1 mouse cellular context compared by ENCODE assay signal in genomic region chr2:69816575-69816974, GRCm38 (mm10).
A peak's percentile ranks its signal among the peaks of the same experiment; 100 is the strongest.
TF ChIP-seq lines count a peak whose summit lies in the region.

No protein-coding gene starts in this region.

TF ChIP-seq in MEL, 35 proteins besides CTCF, POLR2A, EP300 and RAD21 (continued from another document):
- TF ChIP-seq BHLHE40 (IDR thresholded peaks at IDR 0.05; ENCODE audit: borderline replicate concordance, low read depth, low read length) = 0 out of 2 replicates have a peak, but pooled peaks have one; percentile 15
- TF ChIP-seq USF2 (IDR thresholded peaks at IDR 0.05; ENCODE audit: borderline replicate concordance in 1 of 2, insufficient read depth in 1 of 2, low read depth in 1 of 2, low read length in 2 of 2) = no peak
- no peak for TF ChIP-seq ZMIZ1 (IDR thresholded peaks at IDR 0.05; ENCODE audit: low read depth, low read length)
- TF ChIP-seq RCOR1 (IDR thresholded peaks at IDR 0.05; ENCODE audit: low read depth, low read length) = peak; percentile 76; the same call in 1 of the 2 replicates
- TF ChIP-seq MYB (IDR thresholded peaks at IDR 0.05; ENCODE audit: low read depth, low read length) = 0 out of 2 replicates have a peak, but pooled peaks have one; percentile 20
- TF ChIP-seq ETS1 (IDR thresholded peaks at IDR 0.05; ENCODE audit: low read depth, low read length) = peak; percentile 71
- TF ChIP-seq KAT2A (conservative IDR thresholded peaks at IDR 0.05; ENCODE audit: low read depth, low read length) = no peak
- no peak for TF ChIP-seq E2F4 (IDR thresholded peaks at IDR 0.05; ENCODE audit: borderline replicate concordance, low read depth, low read length)
- no peak for TF ChIP-seq USF1 (IDR thresholded peaks at IDR 0.05; ENCODE audit: low read depth, low read length)
- TF ChIP-seq ZNF384 (IDR thresholded peaks at IDR 0.05; ENCODE audit: low read depth, low read length) = no peak; the same call in 1 of the 2 replicates
- no peak for TF ChIP-seq ELF1 (IDR thresholded peaks at IDR 0.05; ENCODE audit: low read depth, low read length)
- TF ChIP-seq ZC3H11A (IDR thresholded peaks at IDR 0.05; ENCODE audit: low read depth, low read length) = no peak
- TF ChIP-seq MAFK (IDR thresholded peaks at IDR 0.05; ENCODE audit: borderline replicate concordance, low read depth, low read length) = peak; percentile 8; the same call in 1 of the 2 replicates
- TF ChIP-seq MYC (IDR thresholded peaks at IDR 0.05; ENCODE audit: low read depth, low read length) = peak; percentile 59; the same call in 1 of the 2 replicates
- TF ChIP-seq SIN3A (IDR thresholded peaks at IDR 0.05; ENCODE audit: low read length) = peak; percentile 65
- peak; percentile 60 for TF ChIP-seq MXI1 (IDR thresholded peaks at IDR 0.05; ENCODE audit: low read depth, low read length)
- no peak for TF ChIP-seq MEF2A (IDR thresholded peaks at IDR 0.05; ENCODE audit: extremely low read depth, insufficient replicate concordance, low read depth, low read length, poor library complexity, severe bottlenecking)
- TF ChIP-seq TCF12 (IDR thresholded peaks at IDR 0.05; ENCODE audit: low read depth, low read length) = peak; percentile 65
- TF ChIP-seq POLR2AphosphoS2 (IDR thresholded peaks at IDR 0.05; ENCODE audit: low read length) = no peak
- no peak for TF ChIP-seq TAL1 (IDR thresholded peaks at IDR 0.05; ENCODE audit: low read length)
- TF ChIP-seq JUND (IDR thresholded peaks at IDR 0.05; ENCODE audit: low read depth, low read length) = no peak
- TF ChIP-seq ZKSCAN1 (IDR thresholded peaks at IDR 0.05; ENCODE audit: low read depth, low read length) = no peak
